Mouse (Mus musculus): ENCODE measurements around the gene Mme. TPM values are rescaled to one million over a fixed set of nuclear protein-coding genes. Genes with fewer than 3 reads are reported as not detected.

Gene Mme
- polyA plus RNA-seq, 1 experiment = 19.1 TPM

DNA sequence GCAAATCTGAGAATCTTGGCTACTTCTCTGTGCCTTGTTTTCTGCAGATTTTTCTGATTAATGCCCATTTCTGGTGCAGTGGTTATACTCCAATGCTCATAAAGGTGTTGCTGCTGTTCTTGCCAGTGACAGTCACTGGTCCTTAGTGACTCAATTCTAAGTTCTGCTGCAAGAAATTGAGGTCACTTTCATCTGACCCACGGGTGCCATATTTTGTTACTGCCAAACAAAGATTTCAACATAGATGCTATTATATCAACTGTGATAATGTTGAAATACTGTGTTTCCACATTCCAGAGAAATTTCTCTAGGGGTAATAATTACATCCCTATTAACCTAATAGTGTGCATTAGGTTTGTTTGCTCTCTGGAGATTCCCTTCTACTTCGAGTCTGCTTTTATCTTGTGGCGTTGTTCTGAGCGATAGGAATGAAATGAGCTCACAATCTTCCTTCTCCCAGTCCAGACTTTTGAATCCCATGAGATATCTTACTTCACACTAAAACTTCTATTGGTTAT lies 153.1 kb downstream of the Mme start:
- Histone ChIP-seq H3K4me1 (ENCODE audit: control insufficient read depth, insufficient read depth, low read length) (no peaks in the 10 kb centered on the region; the same call in 1 of the 2 replicates), H3K4me3 (replicated peaks; ENCODE audit: extremely low read depth, low read depth, low read length) (no peak overlapping the region)
- WGBS = 60% methylated on average over 4 of the region's 4 CpGs
- TF ChIP-seq CTCF (IDR thresholded peaks at IDR 0.05; ENCODE audit: insufficient read depth, low read length) (no peak), POLR2A (IDR thresholded peaks at IDR 0.05; ENCODE audit: borderline replicate concordance, extremely low read depth, low read depth, low read length) (no peak)
- no peak for DNase-seq

DNA sequence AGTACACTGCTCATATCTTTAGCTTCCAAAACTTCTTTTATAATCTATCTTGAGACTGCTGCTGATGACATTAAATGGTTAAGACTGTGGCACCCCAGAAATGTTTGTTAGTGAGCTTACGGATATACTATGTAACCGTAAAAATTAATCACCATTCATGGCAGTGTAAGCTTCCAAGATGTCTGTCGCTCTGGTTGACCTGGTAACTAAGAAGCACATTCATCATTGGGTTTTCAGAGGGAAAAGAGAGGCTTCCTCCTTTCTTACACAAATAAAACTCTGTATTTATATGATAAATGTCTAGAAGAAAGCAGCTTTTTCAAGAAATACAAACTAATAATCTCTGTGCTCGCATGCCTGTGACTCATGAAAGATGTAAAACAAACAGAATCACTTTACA lies 156.8 kb downstream of the Mme start:
- Histone ChIP-seq H3K4me3 (replicated peaks; ENCODE audit: extremely low read depth, low read depth, low read length) (no peak overlapping the region), H3K4me1 (ENCODE audit: control insufficient read depth, insufficient read depth, low read length) (no peaks in the 10 kb centered on the region; the same call in 1 of the 2 replicates)
- no peak for DNase-seq
- WGBS = 62% methylated on average over 4 of the region's 4 CpGs
- TF ChIP-seq POLR2A (IDR thresholded peaks at IDR 0.05; ENCODE audit: borderline replicate concordance, extremely low read depth, low read depth, low read length) = no peak
- TF ChIP-seq CTCF (IDR thresholded peaks at IDR 0.05; ENCODE audit: insufficient read depth, low read length) = no peak

DNA sequence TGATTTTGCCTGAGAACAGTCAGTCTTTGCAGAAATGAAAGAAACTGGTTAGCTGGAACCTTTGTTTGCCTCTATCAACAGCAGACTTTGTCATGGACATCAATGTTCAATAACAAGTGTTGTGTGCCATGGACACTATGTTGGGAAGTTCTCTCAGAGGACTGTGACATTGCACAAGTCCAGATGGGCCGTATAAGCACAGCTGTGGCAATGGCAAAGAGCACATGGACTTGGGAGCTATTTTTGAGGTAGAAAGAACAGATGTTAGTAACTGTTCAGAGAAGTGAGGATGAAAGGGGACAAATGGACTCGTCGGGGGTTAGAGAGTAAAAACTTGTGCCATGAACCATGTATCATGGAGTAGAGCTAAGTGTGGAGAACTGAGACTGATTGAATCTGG lies 165.1 kb downstream of the Mme start:
- peak; percentile 7 for DNase-seq
- no peak overlapping the region for H3K4me3 ChIP-seq (replicated peaks; ENCODE audit: extremely low read depth, low read depth, low read length)
- no peaks in the 10 kb centered on the region for H3K4me1 ChIP-seq (ENCODE audit: control insufficient read depth, insufficient read depth, low read length)
- TF ChIP-seq POLR2A (IDR thresholded peaks at IDR 0.05; ENCODE audit: borderline replicate concordance, extremely low read depth, low read depth, low read length) (no peak), CTCF (IDR thresholded peaks at IDR 0.05; ENCODE audit: insufficient read depth, low read length) (no peak)
- WGBS = 60% methylated on average over 3 of the region's 3 CpGs

DNA sequence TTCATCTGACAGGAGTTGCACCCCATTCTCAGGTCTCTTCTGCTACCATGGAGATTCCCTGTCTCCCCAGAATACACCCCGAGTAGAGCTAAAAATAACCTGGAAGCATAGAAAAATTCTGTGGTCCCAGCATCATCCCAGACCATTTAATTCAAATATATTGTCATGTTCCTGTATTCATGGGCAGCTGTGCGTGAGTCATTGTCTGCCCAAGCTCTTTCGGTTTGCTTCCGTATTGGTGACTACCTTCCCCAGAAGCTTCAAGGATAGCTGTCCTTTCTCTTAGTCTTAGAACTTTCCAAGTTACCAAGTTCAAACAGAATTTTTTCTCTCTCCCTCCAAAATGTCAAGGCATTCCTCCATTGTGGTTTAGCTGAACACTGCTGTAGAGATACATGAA lies 169.7 kb downstream of the Mme start:
- 86% methylated on average over 4 of the region's 4 CpGs for WGBS
- DNase-seq = no peak
- TF ChIP-seq POLR2A (IDR thresholded peaks at IDR 0.05; ENCODE audit: borderline replicate concordance, extremely low read depth, low read depth, low read length) (no peak), CTCF (IDR thresholded peaks at IDR 0.05; ENCODE audit: insufficient read depth, low read length) (no peak)
- no peak overlapping the region for H3K4me3 ChIP-seq (replicated peaks; ENCODE audit: extremely low read depth, low read depth, low read length)
- no peaks in the 10 kb centered on the region for H3K4me1 ChIP-seq (ENCODE audit: control insufficient read depth, insufficient read depth, low read length)

DNA sequence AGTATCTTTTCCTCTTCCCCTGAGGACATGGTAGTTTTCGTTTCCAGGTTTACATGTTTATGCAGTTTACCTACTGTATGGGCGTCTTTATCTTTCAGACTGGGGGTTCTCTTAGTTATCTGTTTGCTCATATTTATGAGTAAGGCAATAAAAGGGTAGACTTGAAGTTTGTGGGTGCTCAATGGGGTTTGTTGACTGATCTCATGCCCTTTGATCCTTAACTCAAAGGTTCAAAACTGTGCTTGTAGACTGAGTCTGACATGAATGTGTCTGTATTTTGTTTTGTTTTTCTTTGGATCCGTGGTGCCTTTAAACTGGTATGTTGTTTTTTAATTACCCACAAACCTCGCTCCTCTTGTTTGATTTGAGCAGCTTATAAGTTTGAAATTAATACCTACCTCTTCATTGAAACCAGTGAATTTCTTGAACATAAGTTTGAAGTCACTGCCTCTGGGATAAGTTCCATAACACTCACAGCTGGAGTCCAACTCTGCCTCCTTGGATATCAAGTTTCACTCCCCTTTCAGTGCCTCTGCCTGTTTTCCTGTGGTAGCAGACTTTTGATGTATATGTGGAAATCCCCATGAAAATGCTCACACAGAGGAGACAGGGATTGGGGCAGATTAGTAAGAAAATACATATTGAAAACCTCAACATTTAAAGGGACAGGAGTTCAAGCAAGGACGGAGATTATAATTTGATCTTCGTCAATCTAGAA lies 171.0 kb downstream of the Mme start:
- no peak for DNase-seq
- H3K4me1 ChIP-seq (ENCODE audit: control insufficient read depth, insufficient read depth, low read length) = no peaks in the 10 kb centered on the region
- TF ChIP-seq POLR2A (IDR thresholded peaks at IDR 0.05; ENCODE audit: borderline replicate concordance, extremely low read depth, low read depth, low read length) (no peak), CTCF (IDR thresholded peaks at IDR 0.05; ENCODE audit: insufficient read depth, low read length) (no peak)
- no peak overlapping the region for H3K4me3 ChIP-seq (replicated peaks; ENCODE audit: extremely low read depth, low read depth, low read length)
- 59% methylated on average over 6 of the region's 6 CpGs for WGBS

DNA sequence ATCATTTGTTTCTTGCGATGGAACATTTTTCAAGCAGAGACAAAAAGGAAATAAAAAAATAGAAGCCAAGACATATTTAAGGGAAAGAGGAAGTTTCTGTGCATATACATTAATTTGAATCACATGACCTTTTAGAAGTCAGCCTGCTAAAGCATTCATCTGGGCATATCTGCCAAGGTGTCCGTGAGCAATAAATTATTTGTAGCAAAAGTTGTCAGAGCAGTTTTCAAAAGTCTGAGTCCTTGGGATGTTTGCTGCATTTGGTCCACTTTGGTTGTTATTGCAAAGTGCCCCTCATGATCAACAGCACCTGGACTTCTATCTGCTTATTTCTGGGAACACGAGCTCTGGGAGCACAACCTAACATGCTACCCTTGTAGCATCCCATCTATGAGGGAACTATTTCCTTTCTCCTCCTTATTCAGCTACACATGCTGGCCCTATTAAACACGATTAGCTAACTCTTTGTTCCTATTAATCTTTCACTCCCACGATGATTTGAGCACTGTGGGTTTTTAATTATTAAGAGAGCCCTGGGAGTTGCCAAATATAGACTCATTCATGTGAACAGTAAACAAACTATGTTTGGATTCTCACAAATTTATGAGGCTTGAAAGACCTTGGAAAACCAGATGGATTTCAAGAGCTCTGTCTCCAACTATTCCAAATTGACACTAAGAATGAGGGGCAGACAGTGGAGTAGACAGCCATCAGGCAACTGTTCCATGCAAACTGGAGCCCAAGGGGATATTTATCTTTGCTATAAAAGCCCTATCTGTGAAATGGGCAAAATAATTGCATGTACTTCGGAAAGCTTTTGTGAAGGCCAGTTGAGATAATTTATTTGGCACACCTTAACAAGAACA lies 171.9 kb downstream of the Mme start:
- no peak for TF ChIP-seq POLR2A (IDR thresholded peaks at IDR 0.05; ENCODE audit: borderline replicate concordance, extremely low read depth, low read depth, low read length)
- Histone ChIP-seq H3K4me1 (ENCODE audit: control insufficient read depth, insufficient read depth, low read length) (no peaks in the 10 kb centered on the region), H3K4me3 (replicated peaks; ENCODE audit: extremely low read depth, low read depth, low read length) (no peak overlapping the region)
- 51% methylated on average over 6 of the region's 6 CpGs for WGBS
- DNase-seq = no peak

DNA sequence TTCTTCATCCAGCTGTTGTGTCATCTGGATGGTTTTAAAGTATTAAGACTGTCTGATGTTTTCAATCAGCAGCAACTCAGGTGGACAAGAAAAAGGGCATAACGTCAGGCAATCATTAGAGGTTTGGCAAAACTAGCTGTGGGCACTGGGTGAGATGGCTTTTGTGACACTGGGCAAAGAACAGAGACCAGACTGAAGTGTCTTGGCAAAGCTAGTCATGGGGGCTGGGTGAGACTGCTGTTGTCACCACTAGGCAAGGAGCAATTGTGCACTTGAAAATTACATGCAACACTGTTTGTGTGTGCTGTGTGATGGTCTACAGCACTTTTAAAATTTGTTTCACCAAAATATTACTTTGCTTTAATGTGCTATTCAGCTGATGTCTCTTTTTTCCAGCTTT lies 175.9 kb downstream of the Mme start:
- 61% methylated on average over 1 of the region's 1 CpGs for WGBS
- no peak for TF ChIP-seq CTCF (IDR thresholded peaks at IDR 0.05; ENCODE audit: insufficient read depth, low read length)
- TF ChIP-seq POLR2A (IDR thresholded peaks at IDR 0.05; ENCODE audit: borderline replicate concordance, extremely low read depth, low read depth, low read length) = no peak
- DNase-seq = no peak

DNA sequence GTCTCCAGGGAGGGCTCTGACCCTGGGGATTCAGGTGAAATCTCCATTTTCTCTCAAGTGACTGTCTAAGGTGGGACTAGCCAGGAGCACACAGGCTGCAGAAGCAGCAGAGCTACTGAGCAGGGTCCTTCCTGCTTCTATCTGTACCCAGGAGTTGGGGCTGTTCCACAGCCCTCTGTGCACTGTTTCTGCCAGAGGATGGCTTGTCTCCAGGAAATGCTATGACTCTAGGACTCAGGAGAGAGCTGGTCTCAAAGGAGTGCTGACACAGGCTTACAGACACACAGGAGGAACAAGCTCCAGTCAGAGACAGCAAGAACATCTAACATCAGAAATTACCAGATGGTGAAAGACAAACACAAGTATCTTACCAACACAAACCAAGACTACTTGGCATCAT lies 176.4 kb downstream of the Mme start:
- TF ChIP-seq POLR2A (IDR thresholded peaks at IDR 0.05; ENCODE audit: borderline replicate concordance, extremely low read depth, low read depth, low read length) = no peak
- no peak for TF ChIP-seq CTCF (IDR thresholded peaks at IDR 0.05; ENCODE audit: insufficient read depth, low read length)
- H3K4me3 ChIP-seq (replicated peaks; ENCODE audit: extremely low read depth, low read depth, low read length) = no peak overlapping the region
- no peaks in the 10 kb centered on the region for H3K4me1 ChIP-seq (ENCODE audit: control insufficient read depth, insufficient read depth, low read length)
- no peak for DNase-seq

More for the DNA sequence above, 175.9 kb downstream of the Mme start:
- no peak overlapping the region for H3K4me3 ChIP-seq (replicated peaks; ENCODE audit: extremely low read depth, low read depth, low read length)
- H3K4me1 ChIP-seq (ENCODE audit: control insufficient read depth, insufficient read depth, low read length) = no peaks in the 10 kb centered on the region

DNA sequence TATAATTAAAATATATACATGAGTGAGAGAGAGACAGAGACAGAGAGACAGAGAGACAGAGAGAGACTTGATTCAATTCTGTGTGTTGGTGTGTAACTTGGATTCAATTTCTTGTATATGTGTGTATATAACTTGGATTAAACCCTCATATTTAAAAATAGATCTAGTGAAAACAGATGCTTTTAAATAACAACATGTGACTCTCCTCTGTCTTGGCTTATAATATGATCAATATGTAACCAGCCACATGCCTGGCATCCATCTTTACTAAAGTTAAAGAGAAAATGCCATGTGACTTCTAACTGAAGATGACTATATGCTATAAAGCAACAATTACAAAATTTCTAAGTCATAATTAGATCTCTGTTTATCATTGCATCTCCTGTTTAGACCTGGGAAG lies 182.2 kb downstream of the Mme start:
- TF ChIP-seq CTCF (IDR thresholded peaks at IDR 0.05; ENCODE audit: insufficient read depth, low read length) = no peak
- TF ChIP-seq POLR2A (IDR thresholded peaks at IDR 0.05; ENCODE audit: borderline replicate concordance, extremely low read depth, low read depth, low read length) = no peak
- H3K4me1 ChIP-seq (ENCODE audit: control insufficient read depth, insufficient read depth, low read length) = no peaks in the 10 kb centered on the region
- no peak for DNase-seq
- no peak overlapping the region for H3K4me3 ChIP-seq (replicated peaks; ENCODE audit: extremely low read depth, low read depth, low read length)

Other genes starting within 250 kb of the Mme start
- gene Gm34302, start 242.3 kb downstream of the Mme start, polyA plus RNA-seq (2012; rRNA removed) = not detected in 2 replicates